Mouse (Mus musculus) lung, adult 2 months (tissue): Measurements from ENCODE around the gene Xrcc4.

Source experiments
- CTCF ChIP-seq: fragments of 200-500 bp; IDR thresholded peaks from 2 replicates; pipeline ENCODE4 v1.5.1; 2011; ENCODE audit warnings: mild to moderate bottlenecking, low read length, control low read depth; ENCODE audit not compliant: insufficient read depth
- POLR2A ChIP-seq: fragments of 200-500 bp; IDR thresholded peaks from 2 replicates; pipeline ENCODE4 v1.6.1; 2011; ENCODE audit warnings: low read depth, mild to moderate bottlenecking, control low read depth, low read length, borderline replicate concordance; ENCODE audit errors: extremely low read depth

DNA sequence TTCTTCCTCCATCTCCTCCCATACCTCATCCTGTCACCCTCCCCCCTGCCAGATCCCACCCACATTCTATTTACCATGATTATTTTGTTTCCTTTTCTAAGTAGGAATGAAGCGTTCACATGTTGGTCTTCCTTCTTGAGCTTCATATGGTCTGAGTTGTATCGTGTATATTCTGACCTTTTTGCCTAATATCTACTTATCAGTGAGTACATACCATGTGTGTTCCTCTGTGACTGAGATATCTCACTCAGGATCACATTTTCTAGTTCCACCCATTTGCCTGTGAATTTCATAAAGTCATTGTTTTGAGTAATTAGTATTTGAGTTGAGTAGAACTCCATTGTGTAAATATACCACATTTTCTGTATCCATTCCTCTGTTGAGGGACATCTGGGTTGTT lies 277.2 kb downstream of the Xrcc4 start:
- TF ChIP-seq CTCF (no peak), POLR2A (no peak)
